Mouse (Mus musculus) spleen, postnatal 0 days (tissue): ENCODE results near the gene Tacc2. TPM values are rescaled to one million over a fixed set of nuclear protein-coding genes. Genes with fewer than 3 reads are reported as not detected.

Source experiments
- polyA plus RNA-seq: library from polyadenylated mRNA; unstranded; fragments of >200 nt; fragmentation: Nextera tagmentation; extraction: Ambion mirVana; gene quantifications from 2 replicates; pipeline ENCODE4 v1.2.1, GENCODE M21; 2015

Tacc2 gene
- 2.8 and 3.0 TPM in 2 replicates for polyA plus RNA-seq

GRCm38 (mm10) chr7:130577388-130578003 is at the start of gene Tacc2:
TSS of gene Tacc2 (plus strand) at chr7:130577438.

GRCm38 (mm10) chr7:130572821-130573220 is 4.4 kb upstream of the Tacc2 start, which contains the start of gene Nsmce4a:
TSS of gene Nsmce4a (minus strand) at chr7:130573118.

GRCm38 (mm10) chr7:130773914-130774630 is 196.8 kb downstream of the Tacc2 start, which contains the start of gene Btbd16:
TSS of gene Btbd16 (plus strand) at chr7:130774069.

Other genes starting within 250 kb of the Tacc2 start
- gene Ate1, start 57.1 kb upstream of the Tacc2 start, polyA plus RNA-seq: 44.5 and 49.2 TPM in 2 replicates
- 141 and 149 TPM in 2 replicates for gene Nsmce4a, start 4.3 kb upstream of the Tacc2 start, polyA plus RNA-seq
- gene Btbd16, start 196.6 kb downstream of the Tacc2 start, polyA plus RNA-seq: not detected in 2 replicates